Mouse (Mus musculus) lung, postnatal 0 days (tissue): ENCODE measurements at regions not wholly inside any gene's neighbourhood (a gene's known extent, or its start where the extent isn't known, plus 50 kb on each side); places are given as distances from the start of the nearest gene placed in this dataset.

ENCODE experiments used
- CTCF ChIP-seq: IDR thresholded peaks from 2 replicates; pipeline ENCODE4 v1.5.1; 2016; ENCODE audit warnings: antibody characterized with exemption, mild to moderate bottlenecking
- EP300 ChIP-seq: IDR thresholded peaks from 2 replicates; pipeline ENCODE4 v1.6.1; 2016; ENCODE audit warnings: antibody characterized with exemption, mild to moderate bottlenecking, control low read depth

- no peak for TF ChIP-seq CTCF
- TF ChIP-seq EP300 = no peak
These were observed 590.3 kb downstream of the Sis start for GRCm38 (mm10) chr3:72377387-72377786.
